Mouse (Mus musculus): ENCODE results near the gene Gm7029. TPM values are rescaled to one million over a fixed set of nuclear protein-coding genes. Genes with fewer than 3 reads are reported as not detected.
"Not testable (repeated sequence)": the region's sequence is repeated elsewhere in the genome, so short reads cannot be mapped to it uniquely, and the experiment has no call there.

Gm7029 gene
- polyA plus RNA-seq, 1 experiment from 2014 or later: not detected

DNA sequence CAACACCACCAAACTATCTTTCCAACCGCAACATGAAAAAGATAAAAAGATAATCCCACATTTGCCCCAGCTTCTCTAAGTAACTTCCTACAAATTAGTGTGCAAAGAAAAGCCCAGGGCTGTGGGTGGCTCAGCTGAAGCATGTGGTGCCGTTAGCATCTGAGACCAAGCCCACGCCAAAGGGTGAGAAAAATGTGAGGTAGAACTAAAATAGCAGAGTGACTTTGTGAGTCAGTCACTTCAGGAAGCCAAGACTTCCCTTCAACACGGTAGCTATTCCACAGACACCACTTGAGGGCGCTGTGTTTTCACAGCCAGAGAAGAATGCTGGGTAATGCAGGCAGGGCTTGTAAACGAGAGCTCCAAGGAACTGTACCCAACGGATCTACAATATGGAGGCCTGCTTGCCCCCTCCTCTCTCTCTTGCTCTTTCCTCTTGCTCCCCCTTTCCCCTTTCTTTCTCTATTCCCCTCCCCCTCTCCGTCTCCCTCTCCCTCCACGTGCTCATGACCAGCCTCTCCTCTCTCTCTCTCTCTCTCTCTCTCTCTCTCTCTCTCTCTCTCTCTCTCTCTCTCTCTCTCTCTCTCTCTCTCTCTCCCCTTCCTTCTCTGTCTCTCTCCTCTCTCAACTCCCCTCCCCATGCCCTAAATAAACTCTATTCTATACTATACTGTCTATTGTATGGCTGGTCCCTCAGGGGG, 8.2 kb upstream of the Gm7029 start:
- Histone ChIP-seq H3K4me1 (peaks cover 13% of the 10 kb centered on the region; the same call in 1 of the 2 replicates), H3K27ac (replicated peaks) (no peak overlapping the region), H3K36me3 (no peaks in the 10 kb centered on the region), H3K4me3 (no peak overlapping the region), H3K27me3 (ENCODE audit: low read depth, poor library complexity, severe bottlenecking) (no peaks in the 10 kb centered on the region), H3K9me3 (replicated peaks) (no peaks in the 10 kb centered on the region)
- WGBS: 48% methylated on average over 9 of the region's 9 CpGs
- DNase-seq (ENCODE audit: low spot score): peak; percentile 26

DNA sequence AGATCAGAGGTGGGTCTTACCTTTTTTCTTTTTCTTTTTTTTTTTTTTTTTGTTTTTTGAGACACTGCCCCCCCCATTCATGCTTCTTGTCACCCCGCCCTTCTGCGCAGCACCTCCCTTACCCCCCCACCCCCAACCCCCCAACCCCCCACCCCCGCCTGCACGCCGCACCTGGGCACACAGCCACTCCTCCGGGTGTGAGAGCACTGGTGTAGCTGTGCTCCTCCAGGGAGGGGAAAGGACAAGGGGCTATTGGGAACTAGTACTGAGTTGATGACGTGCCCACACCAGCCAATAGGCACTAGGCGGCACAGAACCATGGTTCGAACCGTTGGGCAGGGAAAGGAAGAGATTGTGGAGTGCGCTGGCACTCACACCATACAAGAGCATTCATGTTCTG, 774 bp downstream of the Gm7029 start:
- H3K36me3 ChIP-seq: peaks cover 44% of the 10 kb centered on the region
- 90% methylated on average over 11 of the region's 11 CpGs for WGBS
- DNase-seq (ENCODE audit: low spot score): no peak
- H3K4me1 ChIP-seq: no peaks in the 10 kb centered on the region
- H3K27me3 ChIP-seq (ENCODE audit: low read depth, poor library complexity, severe bottlenecking): no peaks in the 10 kb centered on the region
- H3K4me3 ChIP-seq: no peak overlapping the region
- no peaks in the 10 kb centered on the region for H3K9me3 ChIP-seq (replicated peaks)
- H3K27ac ChIP-seq (replicated peaks): no peak overlapping the region

DNA sequence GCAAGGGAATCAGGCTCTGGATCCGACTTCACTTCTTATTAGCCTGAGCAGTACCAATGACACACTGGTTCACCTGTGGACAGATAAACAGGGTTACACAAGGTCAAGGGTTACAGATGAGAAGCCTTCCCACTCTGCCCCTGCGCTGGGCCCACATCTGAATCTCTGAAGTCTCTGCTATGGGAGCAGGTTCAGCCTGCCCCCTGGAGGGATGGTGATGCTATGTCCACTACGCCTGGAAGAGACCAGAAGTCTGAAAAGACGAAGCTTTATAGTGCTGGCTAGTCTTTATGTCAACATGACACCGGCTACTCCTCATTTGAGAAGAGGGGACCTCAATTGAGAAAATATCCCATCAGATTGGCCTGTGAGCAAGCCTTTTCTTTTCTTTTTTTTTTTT, 2.2 kb downstream of the Gm7029 start:
- not testable (repeated sequence) for H3K4me1 ChIP-seq; H3K4me3 ChIP-seq; DNase-seq (ENCODE audit: low spot score); H3K9me3 ChIP-seq (replicated peaks); H3K27ac ChIP-seq (replicated peaks); H3K27me3 ChIP-seq (ENCODE audit: low read depth, poor library complexity, severe bottlenecking)
- WGBS: 83% methylated on average over 5 of the region's 5 CpGs
- peaks cover 56% of the 10 kb centered on the region for H3K36me3 ChIP-seq

- not testable (repeated sequence) for H3K9me3 ChIP-seq (replicated peaks); H3K4me3 ChIP-seq; H3K27me3 ChIP-seq (ENCODE audit: low read depth, poor library complexity, severe bottlenecking); DNase-seq (ENCODE audit: low spot score); H3K27ac ChIP-seq (replicated peaks)
- 95% methylated on average over 10 of the region's 11 CpGs for WGBS
- H3K36me3 ChIP-seq: peaks cover 80% of the 10 kb centered on the region
- H3K4me1 ChIP-seq: peaks cover 17% of the 10 kb centered on the region
Observed at GRCm38 (mm10) chr17:33884320-33884719, 10.7 kb downstream of the Gm7029 start.

DNA sequence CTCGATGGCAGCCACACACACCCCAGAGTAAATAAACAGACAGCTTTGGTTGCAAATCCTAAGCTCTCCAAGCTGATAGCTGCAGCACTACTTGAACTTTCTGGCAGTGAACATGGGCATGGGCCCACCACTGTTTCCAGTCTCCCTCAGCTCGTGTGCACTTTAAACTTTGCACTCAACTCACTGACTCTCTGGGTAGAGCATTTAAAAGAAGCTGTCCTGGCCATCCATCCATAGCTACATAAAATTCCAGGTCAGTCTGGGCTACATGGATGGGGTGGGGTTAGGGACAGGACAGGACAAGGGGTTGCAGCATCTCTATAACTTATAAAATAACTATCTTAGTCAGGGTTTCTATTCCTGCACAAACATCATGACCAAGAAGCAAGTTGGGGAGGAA, 14.2 kb downstream of the Gm7029 start:
- not testable (repeated sequence) for H3K27me3 ChIP-seq (ENCODE audit: low read depth, poor library complexity, severe bottlenecking); H3K27ac ChIP-seq (replicated peaks); H3K9me3 ChIP-seq (replicated peaks); DNase-seq (ENCODE audit: low spot score)
- 83% methylated on average over 2 of the region's 2 CpGs for WGBS
- peaks cover 48% of the 10 kb centered on the region for H3K36me3 ChIP-seq
- H3K4me1 ChIP-seq: peaks cover 19% of the 10 kb centered on the region
- H3K4me3 ChIP-seq: peak overlapping the region; percentile 78; the same call in 1 of the 2 replicates

GRCm38 (mm10) chr17:33888230-33888629, 14.6 kb downstream of the Gm7029 start:
- not testable (repeated sequence) for H3K27ac ChIP-seq (replicated peaks); H3K27me3 ChIP-seq (ENCODE audit: low read depth, poor library complexity, severe bottlenecking); DNase-seq (ENCODE audit: low spot score); H3K9me3 ChIP-seq (replicated peaks)
- peak overlapping the region; percentile 78; the same call in 1 of the 2 replicates for H3K4me3 ChIP-seq
- peaks cover 43% of the 10 kb centered on the region for H3K36me3 ChIP-seq
- H3K4me1 ChIP-seq: peaks cover 19% of the 10 kb centered on the region

GRCm38 (mm10) chr17:33889941-33890532, 16.4 kb downstream of the Gm7029 start:
- not testable (repeated sequence) for DNase-seq (ENCODE audit: low spot score); H3K9me3 ChIP-seq (replicated peaks); H3K27me3 ChIP-seq (ENCODE audit: low read depth, poor library complexity, severe bottlenecking)
- Histone ChIP-seq H3K4me3 (peak overlapping the region; percentile 78), H3K4me1 (peaks cover 19% of the 10 kb centered on the region), H3K36me3 (peaks cover 26% of the 10 kb centered on the region), H3K27ac (replicated peaks) (peak overlapping the region; percentile 93)
- under 1% methylated on average over 44 of the region's 44 CpGs for WGBS

GRCm38 (mm10) chr17:33890533-33891059, 17.0 kb downstream of the Gm7029 start, which contains the start of gene Kifc1:
Kifc1 (minus strand) TSS chr17:33890661.
- H3K27ac ChIP-seq (replicated peaks): peak within 1 kb of the TSS; percentile 93
- peaks cover 19% of the 10 kb centered on the region for H3K4me1 ChIP-seq
- peaks cover 21% of the 10 kb centered on the region for H3K36me3 ChIP-seq
- WGBS: under 1% methylated on average over 49 of the region's 49 CpGs
- peak; percentile 100 for DNase-seq (ENCODE audit: low spot score)
- no peaks in the 10 kb centered on the region for H3K27me3 ChIP-seq (ENCODE audit: low read depth, poor library complexity, severe bottlenecking)
- no peaks in the 10 kb centered on the region for H3K9me3 ChIP-seq (replicated peaks)
- H3K4me3 ChIP-seq: peak within 1 kb of the TSS; percentile 78

DNA sequence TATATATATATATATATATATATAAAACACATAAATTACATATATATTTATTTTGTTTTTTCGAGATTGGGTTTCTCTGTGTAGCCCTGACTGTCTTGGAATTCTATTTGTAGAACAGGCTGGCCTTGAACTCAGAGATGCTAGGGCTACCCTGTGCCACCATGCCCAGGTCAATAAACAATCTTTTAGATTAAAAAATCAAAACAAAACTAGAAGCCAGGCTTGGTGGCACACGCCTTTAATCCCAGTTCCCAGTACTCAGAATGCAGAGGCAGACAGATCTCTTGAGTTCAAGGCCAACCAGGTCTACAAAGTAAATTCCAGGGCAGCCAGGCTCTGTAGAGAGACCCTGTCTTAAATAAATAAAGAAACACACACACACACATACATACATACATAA, 17.7 kb downstream of the Gm7029 start:
- H3K9me3 ChIP-seq (replicated peaks): no peaks in the 10 kb centered on the region
- DNase-seq (ENCODE audit: low spot score): no peak
- H3K4me1 ChIP-seq: peaks cover 19% of the 10 kb centered on the region
- H3K27me3 ChIP-seq (ENCODE audit: low read depth, poor library complexity, severe bottlenecking): no peaks in the 10 kb centered on the region
- no peak overlapping the region for H3K4me3 ChIP-seq
- 64% methylated on average over 2 of the region's 2 CpGs for WGBS
- no peak overlapping the region for H3K27ac ChIP-seq (replicated peaks)
- peaks cover 13% of the 10 kb centered on the region for H3K36me3 ChIP-seq

DNA sequence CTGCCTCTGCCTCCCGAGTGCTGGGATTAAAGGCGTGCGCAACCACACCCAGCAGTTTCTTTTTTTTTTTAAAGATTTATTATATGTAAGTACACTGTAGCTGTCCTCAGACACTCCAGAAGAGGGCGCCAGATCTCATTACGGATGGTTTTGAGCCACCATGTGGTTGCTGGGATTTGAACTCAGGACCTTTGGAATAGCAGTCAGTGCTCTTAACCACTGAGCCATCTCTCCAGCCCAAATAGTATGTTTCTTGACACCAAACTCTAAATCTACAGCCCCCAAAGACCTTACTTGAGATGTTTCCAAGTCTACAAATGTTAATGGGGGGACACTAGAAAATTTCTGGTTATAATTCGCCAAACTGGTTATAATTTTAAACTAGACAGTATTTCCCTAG, 18.3 kb downstream of the Gm7029 start:
- H3K4me3 ChIP-seq; H3K27me3 ChIP-seq (ENCODE audit: low read depth, poor library complexity, severe bottlenecking); DNase-seq (ENCODE audit: low spot score); H3K36me3 ChIP-seq; H3K27ac ChIP-seq (replicated peaks); H3K9me3 ChIP-seq (replicated peaks): not testable (repeated sequence)
- WGBS: 70% methylated on average over 6 of the region's 6 CpGs
- peaks cover 19% of the 10 kb centered on the region for H3K4me1 ChIP-seq

DNA sequence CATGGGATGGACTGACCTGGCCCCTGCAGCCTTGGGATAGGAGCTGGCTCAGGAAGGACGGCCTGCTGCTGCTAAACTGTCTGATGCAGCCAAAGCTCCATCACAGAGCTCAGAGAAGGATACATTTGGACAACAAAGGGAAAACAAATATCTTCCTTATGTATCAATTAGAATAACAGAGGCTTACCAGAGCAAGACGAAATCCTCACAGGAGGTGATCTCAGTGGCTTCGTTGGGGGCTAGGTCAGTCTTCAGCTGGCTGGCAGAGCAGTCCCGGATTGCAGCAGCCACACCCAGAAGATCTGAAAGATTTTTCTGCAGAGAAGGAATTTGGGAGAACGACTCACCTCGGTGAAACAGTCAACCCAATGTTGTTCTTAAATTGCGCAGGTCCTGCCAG, 18.8 kb downstream of the Gm7029 start:
- H3K36me3 ChIP-seq: 0 out of 2 replicates have a peak, but pooled peaks cover 4% of the 10 kb centered on the region
- no peaks in the 10 kb centered on the region for H3K27me3 ChIP-seq (ENCODE audit: low read depth, poor library complexity, severe bottlenecking)
- no peak overlapping the region for H3K4me3 ChIP-seq
- no peaks in the 10 kb centered on the region for H3K9me3 ChIP-seq (replicated peaks)
- H3K27ac ChIP-seq (replicated peaks): no peak overlapping the region
- no peak for DNase-seq (ENCODE audit: low spot score)
- WGBS: 16% methylated on average over 7 of the region's 7 CpGs
- H3K4me1 ChIP-seq: peaks cover 19% of the 10 kb centered on the region

DNA sequence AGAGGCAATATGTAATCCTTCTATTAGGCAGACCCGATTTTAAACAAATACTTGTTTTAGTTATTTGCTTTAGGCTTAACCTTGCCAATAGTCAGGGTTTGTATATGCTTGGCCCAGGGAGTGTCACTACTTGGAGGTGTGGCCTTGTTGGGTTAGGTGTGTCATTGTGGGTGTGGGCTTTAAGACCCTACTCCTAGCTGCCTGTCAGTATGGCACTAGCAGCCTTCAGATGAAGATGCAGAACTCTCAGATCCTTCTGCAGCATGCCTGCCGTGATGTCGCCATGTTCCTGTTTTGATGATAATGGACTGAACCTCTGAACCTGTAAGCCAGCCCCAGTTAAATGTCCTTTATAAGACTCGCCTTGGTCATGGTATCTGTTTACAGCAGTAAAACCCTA, 19.4 kb downstream of the Gm7029 start:
- not testable (repeated sequence) for H3K27ac ChIP-seq (replicated peaks); H3K36me3 ChIP-seq; H3K27me3 ChIP-seq (ENCODE audit: low read depth, poor library complexity, severe bottlenecking); DNase-seq (ENCODE audit: low spot score); H3K4me3 ChIP-seq; H3K9me3 ChIP-seq (replicated peaks)
- H3K4me1 ChIP-seq: peaks cover 15% of the 10 kb centered on the region
- 76% methylated on average over 4 of the region's 4 CpGs for WGBS

GRCm38 (mm10) chr17:33897114-33897794, 23.6 kb downstream of the Gm7029 start:
- WGBS: 43% methylated on average over 6 of the region's 6 CpGs
- Histone ChIP-seq H3K36me3 (no peaks in the 10 kb centered on the region), H3K27ac (replicated peaks) (no peak overlapping the region), H3K4me1 (no peaks in the 10 kb centered on the region), H3K27me3 (ENCODE audit: low read depth, poor library complexity, severe bottlenecking) (no peaks in the 10 kb centered on the region), H3K9me3 (replicated peaks) (no peaks in the 10 kb centered on the region), H3K4me3 (no peak overlapping the region)
- DNase-seq (ENCODE audit: low spot score): no peak

All from midbrain, embryonic 10.5 days (tissue).